Mouse (Mus musculus) gastrocnemius, postnatal 25 days (tissue): ENCODE measurements around the gene Tshz2. TPM values are rescaled to one million over a fixed set of nuclear protein-coding genes. Genes with fewer than 3 reads are reported as not detected.
"Not testable (repeated sequence)": the region's sequence is repeated elsewhere in the genome, so short reads cannot be mapped to it uniquely, and the experiment has no call there.

ENCODE experiments used
- DNase-seq: peaks from one replicate; pipeline ENCODE4 v3.0.0; 2022
- total RNA-seq, 2 experiments: library from RNA; stranded (reverse); gene quantifications; 1 replicate in 1 of 2; 2 replicates in 1 of 2; pipeline ENCODE4 v1.2.3; 2021

Gene Tshz2
- total RNA-seq, 2 experiments from 2014 or later: 11.5 to 13.7 TPM

- DNase-seq: no peak
Observed at GRCm38 (mm10) chr2:169758120-169758519, 125.3 kb downstream of the Tshz2 start.

DNA sequence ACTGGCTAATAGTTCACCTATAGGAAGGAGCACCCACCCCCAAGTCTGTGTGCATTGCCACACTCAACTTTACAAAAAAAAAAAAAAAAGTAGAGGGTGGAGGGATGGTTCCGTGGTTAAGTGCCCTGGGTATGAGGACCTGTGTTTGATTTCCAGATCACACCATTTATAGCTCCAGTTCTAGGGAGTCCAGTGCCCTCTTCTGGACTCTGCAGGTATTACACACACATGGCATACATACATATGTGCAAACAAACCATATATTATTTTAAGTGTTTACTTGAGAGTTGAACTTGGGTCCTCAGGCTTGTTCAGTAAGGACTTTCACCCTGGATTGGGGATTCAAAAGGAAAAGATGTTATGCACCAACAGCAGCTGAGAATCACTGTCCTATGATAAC, 127.3 kb downstream of the Tshz2 start:
- DNase-seq: no peak

DNA sequence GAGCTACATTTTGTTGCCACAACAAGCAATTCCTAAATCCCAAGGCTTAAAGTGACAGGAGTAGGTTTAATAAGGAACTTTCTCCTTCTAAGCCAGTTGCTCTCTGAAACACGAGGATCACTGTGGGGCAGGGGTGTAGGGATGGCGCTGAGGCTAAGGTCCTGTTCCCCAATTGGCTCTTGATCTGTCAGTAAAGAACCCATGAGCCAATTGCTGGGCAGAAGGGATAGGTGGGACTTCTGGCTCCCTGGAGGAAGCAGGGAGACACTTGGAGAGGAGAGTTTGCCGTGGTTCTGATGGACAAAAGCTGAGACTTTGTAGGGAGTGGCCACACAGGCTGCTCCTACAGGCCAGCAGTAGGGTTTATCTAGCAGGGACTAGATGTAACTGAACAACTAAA, 128.9 kb downstream of the Tshz2 start:
- no peak for DNase-seq

DNA sequence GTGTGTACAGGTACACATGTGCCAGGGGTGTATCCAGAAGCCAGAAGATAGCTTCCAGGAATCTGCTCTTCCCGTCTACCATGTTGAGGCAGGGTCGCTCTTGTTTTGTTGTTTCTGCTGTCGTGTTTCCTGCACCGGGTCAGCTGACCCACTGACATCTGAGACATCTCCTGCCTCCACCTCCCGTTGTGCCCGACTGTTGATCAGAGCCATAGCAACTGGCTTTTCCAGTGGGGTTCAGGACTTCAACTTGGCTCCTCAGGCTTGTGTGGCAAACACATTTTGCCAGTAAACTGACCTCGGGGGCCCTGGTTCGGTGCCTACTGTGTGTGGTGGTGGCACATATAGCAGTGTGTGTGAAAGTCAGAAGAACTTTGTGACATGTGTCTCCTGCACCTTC, 129.5 kb downstream of the Tshz2 start:
- DNase-seq: no peak

DNA sequence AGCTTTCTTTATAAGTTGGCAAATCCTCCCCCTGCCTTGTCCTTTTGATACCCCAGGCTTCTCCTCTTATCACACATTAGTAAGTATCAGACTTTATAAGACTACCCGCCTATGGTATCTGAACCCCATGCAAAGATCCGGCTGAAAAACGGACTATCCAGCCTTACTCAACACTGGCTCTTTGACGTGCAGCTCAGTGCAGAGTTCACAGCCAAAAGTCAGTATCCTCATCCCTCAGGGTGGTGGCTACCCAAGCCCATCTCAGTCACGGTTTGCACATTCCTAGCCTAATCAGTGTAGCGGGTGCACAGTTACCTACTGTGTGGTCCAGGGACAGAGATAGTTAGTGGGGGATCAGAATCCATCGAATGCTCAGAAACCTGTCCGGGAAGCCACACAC, 130.9 kb downstream of the Tshz2 start:
- DNase-seq: no peak

DNA sequence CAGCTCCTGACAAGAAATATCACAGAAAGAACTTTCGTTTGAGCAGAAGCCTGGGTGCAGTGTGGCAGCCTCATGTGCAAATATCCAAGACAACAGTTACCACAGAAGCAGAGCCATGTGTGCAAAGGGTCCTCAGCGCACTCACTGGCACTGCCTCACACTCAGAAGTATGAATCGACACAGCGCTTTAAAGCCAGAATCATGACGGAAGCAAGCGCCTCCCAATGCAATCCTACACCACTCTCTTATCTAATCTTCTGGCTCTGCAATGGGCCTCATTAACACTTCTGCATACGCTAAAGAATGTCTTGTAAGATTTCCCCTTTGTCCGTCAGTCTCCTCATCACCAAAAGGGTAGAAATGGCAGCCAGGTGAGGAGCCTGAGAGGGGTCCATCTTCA, 133.4 kb downstream of the Tshz2 start:
- DNase-seq: no peak

- no peak for DNase-seq
Observed at GRCm38 (mm10) chr2:169767281-169767680, 134.5 kb downstream of the Tshz2 start.

- DNase-seq: no peak
Observed at GRCm38 (mm10) chr2:169775078-169775477, 142.3 kb downstream of the Tshz2 start.

GRCm38 (mm10) chr2:169777242-169777641, 144.4 kb downstream of the Tshz2 start:
- DNase-seq: no peak

DNA sequence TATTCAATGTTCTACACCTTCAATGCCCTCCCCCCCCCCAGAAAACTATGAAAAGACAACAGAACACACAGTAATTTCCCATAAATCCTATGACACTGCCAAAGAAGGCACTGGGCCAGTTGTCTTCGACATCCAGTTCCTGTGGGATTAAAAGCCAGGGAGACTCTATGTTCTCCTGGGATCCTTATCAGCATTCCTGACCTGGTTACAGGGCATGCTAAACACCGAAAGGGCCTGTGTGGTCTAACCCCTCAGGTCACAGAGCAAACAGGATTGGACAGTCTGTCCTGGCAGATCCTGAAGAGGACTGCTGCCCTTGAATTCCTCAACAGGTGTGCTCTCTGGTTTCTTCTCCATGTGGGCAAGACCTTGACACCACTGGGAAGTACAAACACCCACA, 145.0 kb downstream of the Tshz2 start:
- DNase-seq: no peak

- no peak for DNase-seq
Observed at GRCm38 (mm10) chr2:169778740-169779345, 146.0 kb downstream of the Tshz2 start.

DNA sequence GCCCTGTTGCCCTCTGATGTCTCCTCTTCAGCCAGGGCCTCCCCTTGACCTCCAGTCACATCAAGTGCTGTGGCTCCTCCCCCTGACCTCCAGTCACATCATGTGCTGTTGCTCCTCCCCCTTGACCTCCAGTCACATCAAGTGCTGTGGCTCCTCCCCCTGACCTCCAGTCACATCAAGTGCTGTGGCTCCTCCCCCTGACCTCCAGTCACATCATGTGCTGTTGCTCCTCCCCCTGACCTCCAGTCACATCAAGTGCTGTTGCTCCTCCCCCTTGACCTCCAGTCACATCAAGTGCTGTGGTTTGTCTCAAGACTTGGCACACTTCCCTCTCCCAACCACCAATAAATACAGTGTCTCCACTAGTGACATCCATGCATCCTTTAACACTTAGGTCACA, 148.9 kb downstream of the Tshz2 start:
- DNase-seq: not testable (repeated sequence)

GRCm38 (mm10) chr2:169782874-169783680, 150.3 kb downstream of the Tshz2 start:
- no peak for DNase-seq

DNA sequence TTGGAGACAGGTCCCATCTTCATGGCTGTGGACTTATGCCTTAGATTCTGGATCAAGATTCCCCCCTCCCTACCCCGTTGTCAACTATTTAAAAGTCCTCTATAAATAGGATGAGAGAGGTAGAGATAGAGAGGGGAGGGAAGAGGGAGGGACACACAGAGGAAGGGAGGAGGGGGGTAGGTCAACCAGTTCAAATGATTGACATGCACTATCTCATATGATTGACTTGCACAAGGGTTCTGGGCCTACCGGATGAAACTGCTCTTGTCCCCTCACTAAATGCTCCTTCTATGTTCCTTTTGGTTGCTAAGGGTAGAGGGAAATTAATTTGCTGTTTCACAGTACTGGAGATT, 150.8 kb downstream of the Tshz2 start:
- no peak for DNase-seq

DNA sequence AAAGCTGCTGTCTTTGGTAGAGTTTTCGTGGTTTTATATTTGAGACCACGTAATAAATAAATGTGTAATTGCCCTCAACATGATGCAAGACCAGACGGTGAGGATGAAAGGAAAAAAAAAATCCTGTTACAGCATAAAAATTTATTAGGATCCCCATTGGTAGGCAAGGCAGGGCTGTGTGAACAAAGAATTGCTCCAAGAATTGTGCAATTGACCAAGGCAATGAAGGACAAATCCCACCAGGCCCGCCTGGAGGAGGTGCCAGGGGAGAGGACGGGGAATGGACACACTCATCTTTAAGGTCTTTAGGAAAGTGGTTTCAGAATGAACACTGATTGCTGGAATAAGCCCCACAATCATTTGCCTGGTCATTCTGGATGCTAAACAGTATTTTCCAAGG, 154.6 kb downstream of the Tshz2 start:
- DNase-seq: peak; percentile 22

GRCm38 (mm10) chr2:169787906-169788305, 155.1 kb downstream of the Tshz2 start:
- DNase-seq: no peak

- peak; percentile 61 for DNase-seq
Observed at GRCm38 (mm10) chr2:169790439-169791131, 157.8 kb downstream of the Tshz2 start.

- DNase-seq: no peak
Observed at GRCm38 (mm10) chr2:169792706-169793105, 159.9 kb downstream of the Tshz2 start.

DNA sequence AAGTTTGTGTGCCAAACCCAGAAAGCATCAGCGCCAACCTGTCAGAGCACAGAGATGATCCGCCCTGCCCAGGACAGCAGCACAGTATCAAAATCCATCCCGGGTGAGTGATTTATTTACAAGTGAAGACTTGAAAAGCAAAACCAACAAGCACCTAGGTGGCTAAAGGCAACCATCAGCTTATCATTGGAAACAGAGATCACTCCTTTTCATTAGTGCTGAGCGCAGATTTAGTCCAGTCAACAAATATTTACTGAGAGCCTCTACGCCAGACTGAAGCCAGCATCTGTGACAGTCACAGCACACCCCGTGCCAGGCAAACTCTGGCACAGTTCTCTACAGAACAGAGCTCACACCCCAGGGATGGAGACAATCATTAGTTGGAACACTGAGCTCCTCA, 169.4 kb downstream of the Tshz2 start:
- DNase-seq: no peak

GRCm38 (mm10) chr2:169804380-169804779, 171.6 kb downstream of the Tshz2 start:
- no peak for DNase-seq

DNA sequence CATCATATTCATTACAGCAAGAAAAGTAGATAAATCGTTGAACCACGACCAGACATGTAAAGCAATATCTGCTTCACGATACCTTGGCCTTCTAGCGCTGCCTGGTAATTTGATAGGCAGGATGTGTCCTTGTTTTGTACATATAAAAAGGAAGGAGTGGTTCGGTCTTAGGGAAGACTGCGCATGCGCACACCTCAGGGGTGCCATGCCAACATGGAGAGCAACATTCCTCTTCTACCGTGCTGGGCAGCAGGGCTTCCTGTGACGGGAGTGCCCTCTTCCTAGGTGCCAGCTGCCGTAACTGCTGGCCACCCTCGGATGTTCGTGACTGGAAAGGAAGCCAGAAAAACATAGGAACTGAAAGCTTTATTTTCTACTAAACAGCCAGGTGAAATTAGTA, 172.7 kb downstream of the Tshz2 start:
- DNase-seq: no peak

DNA sequence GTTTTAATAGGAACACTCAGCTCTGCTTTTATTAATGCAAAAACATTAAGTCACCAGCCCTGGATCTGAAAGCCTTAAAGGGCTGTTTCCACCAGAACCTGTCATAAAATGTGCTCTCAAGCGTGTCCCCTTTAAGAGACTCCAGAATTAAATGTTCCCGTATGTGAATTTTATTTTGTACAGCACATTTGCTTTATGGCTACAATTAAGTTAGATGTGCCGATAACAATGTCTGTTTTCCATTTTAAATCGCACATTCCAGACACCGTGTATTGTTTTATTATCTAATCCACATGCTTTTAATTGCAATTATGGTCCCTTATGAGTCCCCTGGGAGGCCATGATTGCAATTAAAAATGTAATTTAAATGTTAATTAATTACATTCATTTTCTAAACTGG, 178.8 kb downstream of the Tshz2 start:
- DNase-seq: no peak

DNA sequence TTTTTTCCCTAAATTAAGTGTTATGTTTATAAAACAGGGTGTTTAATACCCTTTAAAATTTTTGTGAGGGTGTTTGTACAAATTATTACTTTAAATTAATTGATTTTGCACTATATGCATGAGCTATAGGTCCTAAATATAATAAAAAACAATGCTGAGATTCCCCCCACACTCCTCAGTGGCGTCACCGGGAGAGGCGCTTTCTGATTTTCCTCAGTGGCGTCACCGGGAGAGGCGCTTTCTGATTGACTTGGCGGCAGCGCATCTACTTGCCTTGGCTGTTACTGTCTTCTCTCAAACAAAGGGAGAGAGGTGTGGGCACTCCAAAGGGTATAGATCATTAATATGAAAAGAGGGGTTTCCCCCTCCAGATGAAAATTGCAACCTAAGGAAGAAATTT, 179.2 kb downstream of the Tshz2 start:
- no peak for DNase-seq

DNA sequence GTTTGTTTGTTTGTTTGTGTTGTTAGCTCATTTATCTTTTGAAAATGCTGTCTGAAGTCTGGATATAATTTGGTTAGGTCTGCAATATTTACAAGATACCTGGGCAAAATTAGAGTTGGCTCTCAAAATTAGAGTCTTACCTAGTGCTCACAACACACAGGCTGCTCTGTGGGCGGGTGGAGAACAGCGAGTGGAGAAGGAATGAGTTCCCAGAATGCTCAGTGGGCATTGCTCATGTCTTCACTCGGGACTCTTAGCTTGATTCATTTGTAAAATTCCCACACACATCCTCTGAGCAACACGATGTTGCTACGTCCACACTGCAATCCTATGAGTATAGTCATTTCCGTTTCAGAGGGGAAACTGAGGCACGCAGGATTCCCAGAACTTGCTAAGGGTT, 180.1 kb downstream of the Tshz2 start:
- DNase-seq: no peak
